Mouse (Mus musculus) urinary bladder, adult 18-20 months (tissue): Measurements from ENCODE around the gene Smim12.

ENCODE experiments used
- DNase-seq, 2 experiments: peaks; one replicate each; pipeline ENCODE4 v3.0.0; 2022; ENCODE audit warnings: low spot score in 2 of 2, mixed read lengths in 2 of 2

Gene Smim12

DNA sequence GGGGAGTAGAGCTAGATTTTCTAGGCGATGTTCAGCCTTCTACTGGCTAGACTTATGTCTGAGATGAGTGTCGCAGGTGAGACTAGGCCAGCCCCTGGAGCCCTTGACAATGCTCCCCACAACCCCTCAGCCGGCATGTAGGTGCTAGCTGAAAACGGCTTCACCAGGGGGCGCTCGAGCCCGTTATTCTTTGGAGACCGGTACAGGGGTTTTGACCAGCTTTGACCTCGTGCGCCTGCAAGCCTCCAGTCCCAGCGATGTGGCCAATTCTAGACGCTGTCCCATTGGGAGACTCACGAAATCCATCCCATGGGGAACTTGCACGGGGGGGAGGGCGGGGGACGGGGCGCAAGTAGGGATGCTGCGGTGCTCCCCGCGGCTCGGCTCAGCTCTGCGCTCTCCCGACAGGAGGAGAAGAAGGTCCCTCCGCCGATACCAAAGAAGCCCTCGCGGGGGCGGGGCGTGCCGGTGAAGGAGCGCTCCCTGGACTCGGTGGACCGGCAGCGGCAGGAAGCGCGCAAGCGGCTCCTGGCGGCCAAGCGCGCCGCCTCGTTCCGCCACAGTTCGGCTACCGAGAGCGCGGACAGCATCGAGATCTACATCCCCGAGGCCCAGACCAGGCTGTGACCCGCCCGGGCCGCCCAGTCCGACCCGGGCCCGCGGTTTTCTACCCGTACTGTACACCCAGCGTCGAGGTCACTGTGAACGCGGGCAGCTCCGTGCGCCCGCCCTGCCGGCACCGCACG is 7.7 kb upstream of the Smim12 start:
- DNase-seq: peak; percentile 51 to 83

DNA sequence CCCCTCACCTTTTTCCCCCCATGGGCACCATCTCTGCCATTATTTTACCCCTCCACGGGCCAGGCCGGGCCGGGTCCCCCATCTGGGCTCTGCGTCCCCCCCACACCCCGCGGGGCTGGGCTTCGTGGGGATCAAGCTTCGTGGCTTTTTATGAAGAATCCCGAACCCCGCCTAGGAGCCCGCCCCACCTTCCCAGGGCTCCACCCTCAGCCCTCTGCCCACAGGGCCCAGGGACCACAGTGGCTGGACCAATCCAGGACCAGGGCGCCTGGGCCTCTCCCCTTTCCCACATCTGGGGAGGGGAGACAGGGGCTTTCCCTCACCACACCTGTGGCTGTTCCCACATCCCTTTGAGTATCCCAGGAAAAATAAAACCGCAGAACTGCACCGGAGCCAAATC is 7.0 kb upstream of the Smim12 start:
- DNase-seq: no peak

DNA sequence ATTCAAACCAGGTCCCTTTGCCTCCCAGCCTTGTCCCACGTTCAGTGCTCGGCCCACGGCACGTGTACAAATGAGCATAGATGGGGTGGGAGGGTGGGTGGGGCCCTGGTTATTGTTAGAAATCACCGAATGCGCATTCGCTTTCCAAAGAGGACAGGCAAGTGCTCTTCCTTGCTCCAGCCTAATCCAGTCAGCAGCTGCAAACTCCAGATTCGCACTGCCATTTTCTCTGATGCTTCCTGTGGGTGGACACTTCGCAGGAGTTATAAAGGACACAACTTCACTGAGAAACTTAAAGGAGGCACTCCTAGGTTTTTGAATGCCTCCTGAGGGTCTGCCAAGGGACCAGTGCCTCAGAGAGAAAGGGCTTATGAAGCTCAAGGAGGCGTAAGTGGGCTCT is 6.3 kb upstream of the Smim12 start:
- DNase-seq: no peak

DNA sequence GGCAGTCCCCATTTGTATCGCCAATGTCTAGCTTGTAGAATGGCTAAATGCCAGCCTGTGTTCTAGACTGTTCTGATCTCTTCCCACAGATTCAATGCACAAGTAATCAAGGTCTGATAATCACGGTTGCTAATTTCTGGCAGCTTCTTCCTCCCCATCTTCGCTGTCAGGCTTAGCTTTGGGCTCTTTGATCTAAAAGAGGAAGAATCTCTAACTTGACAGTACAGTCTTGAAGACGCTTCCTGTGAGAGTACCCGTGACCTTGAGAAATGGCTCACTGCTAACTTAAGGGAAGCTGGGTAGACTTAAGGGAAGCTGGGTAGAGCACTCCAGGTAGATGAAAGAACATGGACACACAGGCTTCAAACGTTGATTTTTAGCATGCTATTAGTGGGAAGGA is 888 bp upstream of the Smim12 start:
- no peak for DNase-seq

DNA sequence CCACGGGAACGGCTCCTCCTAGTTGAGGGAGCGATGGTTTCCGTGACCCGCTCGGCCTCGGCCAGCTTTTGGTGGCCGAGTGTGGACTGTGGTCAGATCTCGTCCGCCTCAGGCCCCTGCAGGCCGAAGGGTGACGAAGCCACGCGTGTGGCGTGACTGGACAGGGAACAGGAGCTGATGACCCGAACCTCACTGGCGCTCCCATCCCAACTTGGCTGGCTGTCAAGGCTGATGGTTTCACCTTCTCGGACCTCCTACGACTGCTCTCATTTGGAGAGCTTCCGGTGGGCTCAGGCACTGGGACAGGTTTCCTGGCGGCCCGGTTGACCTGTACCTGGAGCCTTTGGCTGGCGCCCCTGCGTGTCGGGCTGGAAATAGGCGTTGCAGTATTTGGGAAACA is 369 bp downstream of the Smim12 start:
- DNase-seq: no peak

DNA sequence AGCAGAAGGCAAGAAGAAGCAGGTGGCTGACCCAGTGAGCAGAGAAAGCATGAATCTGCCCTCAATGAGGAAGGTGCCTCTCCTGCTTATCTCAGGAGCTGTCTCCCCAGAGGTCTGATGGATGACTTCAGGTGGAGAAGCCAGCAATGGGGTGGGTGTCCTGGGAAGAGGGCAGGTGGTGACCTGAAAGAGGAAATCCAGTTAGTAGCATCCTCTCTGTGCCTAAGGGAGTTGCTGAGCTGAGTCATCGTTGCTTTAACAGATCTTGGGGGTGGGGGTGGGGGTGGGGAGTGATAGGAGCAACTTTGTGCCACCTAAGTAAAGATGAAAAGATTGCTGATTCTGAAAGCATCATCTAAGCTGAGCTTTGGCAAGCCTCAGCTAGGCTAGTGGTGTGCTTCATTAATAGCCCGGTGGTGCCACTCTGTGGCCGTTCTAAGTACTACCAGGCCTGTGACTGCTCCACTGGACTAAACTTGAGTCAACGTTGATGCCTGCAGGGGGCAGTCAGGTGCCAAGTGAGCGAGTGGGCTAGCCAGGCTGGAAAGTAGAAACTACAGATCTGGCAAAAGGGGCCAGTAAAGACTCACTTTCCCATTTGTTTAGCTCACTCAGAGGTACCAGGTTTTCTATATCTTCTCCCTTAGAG is 6.2 kb downstream of the Smim12 start:
- DNase-seq: peak; percentile 83 to 87

DNA sequence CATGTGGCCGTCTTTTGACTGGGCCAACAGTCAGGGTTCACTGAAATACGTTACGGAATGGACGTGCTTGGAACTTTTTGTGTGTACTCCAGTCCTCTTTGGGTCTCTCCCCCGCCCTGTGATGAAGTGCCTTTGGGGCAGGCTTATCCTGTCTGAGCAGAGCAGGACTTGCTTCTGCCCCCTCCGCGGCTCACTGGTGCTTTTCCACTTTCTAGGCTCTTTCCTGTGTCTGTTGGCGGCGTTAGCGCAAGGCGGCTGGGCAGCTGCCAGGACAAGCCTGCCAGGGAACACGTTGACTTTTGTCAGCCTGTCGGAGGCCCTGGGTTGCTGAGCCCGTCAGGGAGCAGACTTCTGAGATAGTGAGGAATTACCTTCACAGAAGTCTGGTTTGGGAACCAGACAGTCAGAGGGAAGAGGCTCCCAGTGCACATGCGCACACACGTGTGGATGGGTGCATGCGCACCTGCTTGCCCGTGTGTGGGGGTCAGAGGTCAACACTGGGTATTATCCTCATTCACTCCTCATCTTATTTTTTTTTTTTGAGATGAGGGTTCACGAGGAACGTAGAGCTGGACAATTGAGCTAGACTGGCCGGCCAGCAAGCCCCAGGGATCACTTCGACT is 8.5 kb downstream of the Smim12 start:
- peak; percentile 42 to 53 for DNase-seq

DNA sequence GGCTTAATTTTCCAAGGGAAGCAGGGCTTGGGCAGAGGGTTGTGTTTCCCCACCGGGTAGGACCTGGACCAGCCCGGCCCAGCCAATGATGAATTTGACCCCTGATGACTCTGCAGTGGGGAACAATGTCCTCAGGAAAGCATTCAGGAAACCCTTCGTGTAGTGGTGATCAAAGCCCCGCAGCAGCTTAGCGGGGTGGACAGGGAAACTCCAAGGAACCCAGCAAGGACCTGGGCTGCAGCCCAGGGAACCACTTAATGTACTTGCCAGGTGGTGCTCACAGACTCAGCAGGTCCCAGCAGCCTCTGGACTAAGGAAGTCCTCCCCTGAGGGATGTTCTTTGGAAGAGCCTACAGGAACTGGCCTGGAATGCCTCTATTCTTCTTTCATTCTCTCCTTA is 13.2 kb downstream of the Smim12 start:
- DNase-seq: no peak

DNA sequence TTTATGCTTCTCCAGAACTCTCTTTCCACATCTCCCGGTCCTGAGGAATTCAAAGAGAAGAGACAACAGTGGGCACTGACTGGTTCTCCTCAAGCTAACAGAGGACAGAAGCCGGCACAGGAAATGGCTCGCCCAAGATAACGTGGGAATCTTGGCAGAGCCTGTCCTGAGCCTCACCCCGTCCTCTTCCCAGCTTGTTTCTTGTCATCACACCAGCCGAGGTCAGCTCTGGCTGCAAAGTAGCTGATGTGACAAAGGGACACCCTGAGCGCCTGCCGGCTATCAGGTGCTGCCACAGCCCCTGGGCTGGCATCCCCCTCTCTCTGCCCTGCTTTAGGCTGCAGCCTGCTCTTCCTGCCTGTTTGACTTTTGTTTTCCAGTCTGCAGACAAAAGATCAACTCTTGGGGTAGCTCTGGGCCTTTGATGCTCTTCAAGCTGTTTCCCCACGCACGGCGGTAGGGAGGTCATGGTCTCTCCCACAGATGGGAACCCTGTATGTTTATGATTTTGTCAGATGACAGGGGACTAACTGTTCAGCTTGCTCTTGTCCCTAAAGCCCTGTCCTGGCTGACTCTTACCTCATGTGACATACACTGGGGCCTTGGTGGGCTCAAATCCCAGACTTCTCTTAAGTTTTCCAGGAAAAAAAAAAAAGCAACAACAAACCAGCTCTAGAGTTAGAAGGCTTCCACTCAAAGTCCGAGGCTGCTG is 14.8 kb downstream of the Smim12 start:
- DNase-seq: no peak

DNA sequence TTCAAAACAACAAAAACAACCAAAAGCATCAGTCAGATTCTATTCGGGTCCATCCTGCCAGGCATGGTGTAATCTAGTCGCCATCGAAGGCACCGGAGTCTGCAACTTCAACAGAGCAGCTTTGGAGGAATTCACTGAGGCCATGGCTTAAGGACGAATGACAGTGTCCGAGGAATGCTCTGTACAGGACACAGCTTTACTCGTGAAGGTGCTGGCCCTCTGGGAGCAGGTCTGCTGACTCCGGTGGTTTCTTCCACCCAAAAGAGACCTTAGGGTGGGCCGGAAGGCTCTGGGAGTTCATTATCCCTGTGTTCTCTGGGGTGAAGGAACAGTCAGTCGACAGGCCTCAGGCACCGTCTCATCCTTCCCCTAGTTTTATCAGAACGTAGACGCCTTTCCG is 18.0 kb downstream of the Smim12 start:
- DNase-seq: no peak

DNA sequence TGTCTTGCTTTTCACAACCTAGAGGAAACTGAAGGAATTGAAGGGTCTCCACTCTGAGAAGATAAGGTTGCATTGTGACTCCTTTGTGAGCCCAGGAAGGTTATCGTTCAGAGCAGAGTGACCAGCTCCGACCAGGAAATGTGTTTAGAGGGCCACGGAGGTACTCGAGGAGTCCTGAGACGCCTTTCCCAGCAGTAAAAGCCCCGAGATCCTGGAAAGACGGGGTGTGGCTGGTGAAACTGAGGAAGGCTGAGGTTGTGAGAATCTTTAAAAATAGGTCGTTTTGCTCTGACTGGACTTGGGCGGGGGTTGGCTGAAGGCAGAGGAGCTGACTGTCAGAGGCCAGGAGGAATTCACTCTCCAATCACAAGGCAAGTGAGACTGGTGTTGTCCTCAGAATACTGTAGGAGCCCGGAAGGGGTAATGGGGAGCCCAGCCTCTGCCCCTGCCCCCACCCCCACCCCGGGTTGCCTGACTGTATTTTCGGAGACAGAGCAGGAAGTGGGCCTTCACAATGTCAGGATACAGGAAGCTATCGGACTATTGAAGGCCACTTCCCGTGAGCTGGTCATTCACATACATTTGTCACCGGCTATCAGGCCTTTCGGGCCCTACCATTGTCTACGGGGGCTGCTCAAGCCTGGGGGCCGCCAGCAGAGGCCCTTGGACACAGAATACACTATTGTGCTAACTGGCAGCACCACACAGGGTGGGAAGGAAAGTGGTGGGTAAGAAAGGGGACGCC is 20.0 kb downstream of the Smim12 start:
- DNase-seq: no peak

DNA sequence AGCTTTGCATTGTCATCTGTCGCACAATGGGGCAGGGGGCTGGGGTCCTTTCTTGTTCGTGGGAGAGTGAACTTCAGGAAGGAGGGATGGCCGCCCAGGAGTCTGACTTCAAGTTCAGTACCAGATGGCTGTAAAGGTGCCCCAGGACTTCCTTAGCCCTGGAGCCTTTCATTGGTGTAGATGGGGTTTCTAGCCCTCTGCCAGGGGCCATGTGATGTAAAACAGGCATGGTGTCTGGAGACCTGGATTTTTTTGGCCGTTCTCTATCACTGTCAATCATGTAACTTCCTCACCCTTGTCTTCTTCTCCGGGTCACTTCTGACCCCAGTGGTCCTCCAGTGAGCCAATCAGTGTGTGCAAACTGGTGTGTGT is 20.6 kb downstream of the Smim12 start:
- no peak for DNase-seq

DNA sequence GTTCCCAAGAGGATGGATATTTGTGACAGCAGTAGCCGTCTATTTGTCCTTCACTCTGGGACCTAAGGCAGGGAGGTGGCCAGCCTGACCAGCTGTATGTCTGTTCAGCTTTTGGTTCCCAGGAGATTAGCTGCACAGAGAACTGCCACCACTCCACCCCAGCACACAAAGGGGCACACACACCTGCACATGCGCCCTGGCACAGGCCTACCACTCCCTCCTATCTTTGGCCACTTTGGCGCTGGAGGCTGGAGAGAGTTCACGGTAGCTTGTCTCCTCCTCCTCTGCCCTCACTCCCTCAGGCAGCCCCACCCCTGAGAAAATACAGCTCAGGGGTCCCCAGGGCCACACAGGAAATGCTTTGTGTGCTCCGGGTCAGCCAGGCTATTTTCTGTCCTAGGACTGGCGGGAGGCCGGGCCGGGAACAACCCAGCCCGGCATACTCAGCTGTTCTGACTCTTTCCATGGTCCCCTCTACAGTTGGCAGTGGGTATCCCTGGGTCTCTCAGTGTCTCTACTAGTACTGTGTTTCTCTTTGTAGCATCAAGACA is 34.9 kb downstream of the Smim12 start:
- no peak for DNase-seq

DNA sequence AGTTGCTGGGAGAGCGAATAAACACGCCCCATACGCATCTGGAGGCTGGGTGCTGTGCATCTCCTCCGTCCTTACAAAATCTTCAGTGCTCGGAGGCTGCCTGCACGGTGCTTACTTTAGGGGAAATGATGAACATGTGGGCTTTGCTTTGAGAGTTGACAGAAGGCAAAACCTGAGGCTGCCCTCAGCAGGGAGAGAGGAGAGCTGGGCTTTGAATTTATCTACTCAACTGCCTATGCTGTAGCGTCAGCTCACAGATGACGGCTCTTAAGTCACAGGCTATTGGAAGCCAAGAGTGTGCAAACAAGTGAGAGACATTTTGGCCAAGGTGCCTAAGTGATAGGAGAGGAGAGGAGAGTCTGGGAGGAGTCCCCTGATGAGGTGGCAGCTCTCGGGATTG is 35.7 kb downstream of the Smim12 start:
- no peak for DNase-seq

DNA sequence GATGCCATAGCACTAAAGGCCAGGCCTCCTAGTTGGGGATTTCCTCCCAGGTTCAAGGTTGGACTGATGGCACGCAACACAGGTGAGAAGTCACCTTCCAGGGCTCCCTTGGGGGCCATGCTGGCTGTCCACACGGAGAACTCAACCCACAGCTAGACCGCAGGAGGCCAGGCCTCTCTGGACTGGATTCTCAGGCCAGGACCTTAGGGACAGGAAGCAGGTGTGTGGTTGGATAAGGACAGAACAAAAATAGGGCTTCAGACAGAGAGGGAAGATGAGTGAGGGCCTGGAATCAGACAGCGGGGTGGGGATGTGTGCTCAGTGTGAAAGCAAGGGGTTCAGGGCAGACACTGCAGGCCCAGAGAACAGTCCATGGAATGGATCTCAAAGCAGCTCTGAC is 43.3 kb downstream of the Smim12 start:
- no peak for DNase-seq

DNA sequence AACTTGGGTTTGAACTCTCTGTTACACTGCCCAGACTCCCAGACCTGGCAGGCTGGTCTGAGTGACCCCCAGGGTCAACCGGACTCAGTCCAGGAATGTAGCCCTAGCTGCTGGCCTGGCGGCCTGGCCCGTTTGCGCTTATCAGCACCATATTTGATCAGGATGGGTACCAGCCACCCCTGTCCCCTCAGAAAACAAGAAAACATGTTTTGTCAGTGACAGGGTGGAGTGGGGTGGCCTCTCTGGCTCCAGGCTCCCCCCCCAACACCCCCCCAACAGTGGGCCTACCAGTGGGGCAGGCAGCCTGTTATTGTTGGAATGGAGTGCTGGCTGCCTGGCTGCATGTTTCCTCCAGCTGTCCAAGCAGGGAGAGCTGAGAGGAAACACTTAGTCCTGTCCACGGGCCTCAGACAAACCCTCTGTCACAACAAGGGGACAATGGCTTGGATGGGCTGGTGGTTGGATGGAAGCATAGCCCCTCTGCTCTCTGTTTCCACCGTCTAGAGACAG is 45.5 kb downstream of the Smim12 start:
- no peak for DNase-seq

DNA sequence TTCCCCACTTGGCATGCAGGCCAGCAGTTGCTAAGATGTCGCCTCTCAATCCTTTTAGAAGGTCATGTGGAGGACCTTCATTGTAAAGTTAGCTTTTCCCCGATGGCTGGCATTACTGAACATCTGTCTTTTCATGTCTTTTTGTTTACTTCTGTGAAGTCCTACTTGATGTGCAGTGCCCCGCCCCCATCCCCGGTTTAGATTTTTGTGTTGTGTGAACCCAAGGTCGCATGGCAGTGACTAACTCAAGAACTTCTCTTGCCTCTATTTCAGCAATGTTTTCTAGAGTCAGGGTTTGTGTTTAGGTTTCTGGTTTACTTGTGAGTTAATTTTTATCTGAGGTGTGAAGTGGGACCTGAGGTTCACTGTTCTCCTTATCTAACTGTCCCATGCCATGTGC is 49.0 kb downstream of the Smim12 start:
- no peak for DNase-seq
